Mouse (Mus musculus) neutrophil, adult 5-6 weeks (primary cell): ENCODE data around the gene Mtm1. TPM values are rescaled to one million over a fixed set of nuclear protein-coding genes. Genes with fewer than 3 reads are reported as not detected.
"Not testable (repeated sequence)": the region's sequence is repeated elsewhere in the genome, so short reads cannot be mapped to it uniquely, and the experiment has no call there.

Experiments
- ATAC-seq: fragments of 151-379, 151-347 bp; 2 replicates; pipeline ENCODE4 v1.8.0; 2017; ENCODE audit warnings: mild to moderate bottlenecking, moderate TSS enrichment; ENCODE audit not compliant: insufficient number of reproducible peaks, poor library complexity, low FRiP score, severe bottlenecking; ENCODE audit errors: extremely low read depth
- total RNA-seq: library from RNA; stranded (forward); fragments of 200-1000 nt; gene quantifications from 2 replicates; pipeline ENCODE4 v1.2.3, GENCODE M21; 2017

Gene Mtm1
- total RNA-seq, 1 experiment from 2014 or later, result 28.5 TPM

GRCm38 (mm10) chrX:71264316-71264715, 53.7 kb downstream of the Mtm1 start:
- no peak for ATAC-seq

- ATAC-seq, result no peak
These were observed 58.4 kb downstream of the Mtm1 start for GRCm38 (mm10) chrX:71268972-71269371.

GRCm38 (mm10) chrX:71274150-71274549, 63.6 kb downstream of the Mtm1 start:
- no peak for ATAC-seq

GRCm38 (mm10) chrX:71285473-71285872, 74.9 kb downstream of the Mtm1 start:
- no peak for ATAC-seq

- ATAC-seq, result no peak
These were observed 76.5 kb downstream of the Mtm1 start for GRCm38 (mm10) chrX:71287088-71287487.

- ATAC-seq, result no peak
These were observed 83.6 kb downstream of the Mtm1 start for GRCm38 (mm10) chrX:71294191-71294590.

- no peak for ATAC-seq
These were observed 85.4 kb downstream of the Mtm1 start for GRCm38 (mm10) chrX:71296005-71296404.

- ATAC-seq, result no peak
These were observed 91.6 kb downstream of the Mtm1 start for GRCm38 (mm10) chrX:71302148-71302547.

GRCm38 (mm10) chrX:71311229-71311628, 100.7 kb downstream of the Mtm1 start:
- ATAC-seq, result peak; percentile 41; the same call in 1 of the 2 replicates

- no peak for ATAC-seq
These were observed 103.8 kb downstream of the Mtm1 start for GRCm38 (mm10) chrX:71314380-71314779.

- no peak for ATAC-seq
These were observed 141.5 kb downstream of the Mtm1 start for GRCm38 (mm10) chrX:71352033-71352432.

GRCm38 (mm10) chrX:71355331-71355730, 144.8 kb downstream of the Mtm1 start:
- ATAC-seq, result no peak

GRCm38 (mm10) chrX:71361793-71362192, 151.2 kb downstream of the Mtm1 start:
- ATAC-seq, result not testable (repeated sequence)

- no peak for ATAC-seq
These were observed 153.5 kb downstream of the Mtm1 start for GRCm38 (mm10) chrX:71364062-71364461.

- ATAC-seq, result peak; percentile 84
These were observed 154.0 kb downstream of the Mtm1 start, which contains the start of gene Mtmr1 for GRCm38 (mm10) chrX:71364554-71364991. Gene Mtmr1, plus strand, starts transcription at chrX:71364760.

GRCm38 (mm10) chrX:71365011-71365410, 154.4 kb downstream of the Mtm1 start:
- peak; percentile 23; the same call in 1 of the 2 replicates for ATAC-seq

Other genes with a start within 250 kb of the Mtm1 start
- not detected in 2 replicates for gene Mamld1, start 160.5 kb upstream of the Mtm1 start, total RNA-seq
- 27.0 and 30.4 TPM in 2 replicates for gene Mtmr1, start 154.0 kb downstream of the Mtm1 start, total RNA-seq